Mouse (Mus musculus) small intestine, adult 2 months (tissue): Measurements from ENCODE around the gene Chac2.

Experiments used
- CTCF ChIP-seq: fragments of 200-500 bp; IDR thresholded peaks from 2 replicates; pipeline ENCODE4 v1.5.1; 2012; ENCODE audit warnings: low read depth, mild to moderate bottlenecking, control low read depth, inconsistent platforms, low read length, moderate library complexity, mixed read lengths; ENCODE audit not compliant: insufficient replicate concordance, insufficient read length; ENCODE audit errors: extremely low read depth
- POLR2A ChIP-seq: fragments of 200-500 bp; IDR thresholded peaks from 2 replicates; pipeline ENCODE4 v1.6.1; 2012; ENCODE audit warnings: low read depth, mild to moderate bottlenecking, control low read depth, inconsistent platforms, low read length, moderate library complexity

- TF ChIP-seq CTCF, result no peak
- TF ChIP-seq POLR2A, result no peak
Measured at GRCm38 (mm10) chr11:30952829-30953228, 33.3 kb downstream of the Chac2 start.
